Mouse (Mus musculus) kidney, postnatal 0 days (tissue): ENCODE measurements at regions not wholly inside any gene's neighbourhood (a gene's known extent, or its start where the extent isn't known, plus 50 kb on each side); places are given as distances from the start of the nearest gene placed in this dataset.

ENCODE experiments used
- ATAC-seq: fragments of 200-750 bp; cut with Nextera tagmentation; replicated peaks from 2 replicates; pipeline ENCODE4 v1.8.0; 2017; ENCODE audit warnings: low read depth, moderate number of reproducible peaks, moderate TSS enrichment, moderate library complexity; ENCODE audit not compliant: low FRiP score
- DNase-seq: peaks from one replicate; pipeline ENCODE4 v3.0.0-alpha.2; 2016; ENCODE audit warnings: low spot score
- H3K27ac ChIP-seq: fragments of 300-500 bp; sonication (generic); 2 replicates; pipeline ENCODE4 v1.5.1; 2014; ENCODE audit warnings: mild to moderate bottlenecking
- H3K27me3 ChIP-seq: fragments of 300-500 bp; sonication (generic); 2 replicates; pipeline ENCODE4 v1.6.1; 2014; ENCODE audit warnings: low read length, mixed read lengths; ENCODE audit not compliant: insufficient read depth
- H3K36me3 ChIP-seq: fragments of 300-500 bp; sonication (generic); 2 replicates; pipeline ENCODE4 v1.6.1; 2014; ENCODE audit warnings: low read length, mixed read lengths; ENCODE audit not compliant: insufficient read depth
- H3K4me1 ChIP-seq: fragments of 300-500 bp; sonication (generic); replicated peaks from 2 replicates; pipeline ENCODE4 v1.6.1; 2014; ENCODE audit warnings: antibody characterized with exemption, low read length, mixed read lengths; ENCODE audit not compliant: insufficient read depth
- H3K4me2 ChIP-seq: fragments of 300-500 bp; sonication (generic); 2 replicates; pipeline ENCODE4 v1.6.1; 2014; ENCODE audit warnings: mild to moderate bottlenecking, low read length, moderate library complexity, mixed read lengths
- H3K4me3 ChIP-seq: fragments of 300-500 bp; sonication (generic); replicated peaks from 2 replicates; pipeline ENCODE4 v1.5.1; 2014; ENCODE audit warnings: low read depth, low read length
- H3K9ac ChIP-seq: fragments of 300-500 bp; sonication (generic); 2 replicates; pipeline ENCODE4 v1.6.1; 2014; ENCODE audit warnings: low read depth, low read length
- H3K9me3 ChIP-seq: fragments of 300-500 bp; sonication (generic); replicated peaks from 2 replicates; pipeline ENCODE4 v1.6.1; 2016; ENCODE audit warnings: low read length, inconsistent platforms, mixed read lengths
- CTCF ChIP-seq: IDR thresholded peaks from 2 replicates; pipeline ENCODE4 v1.5.1; 2016; ENCODE audit warnings: antibody characterized with exemption, low read depth, mild to moderate bottlenecking, moderate library complexity
- WGBS: fragments of 180-500 bp; shearing (Covaris S2); extraction: QIAGEN DNeasy Blood & Tissue Kit; methylation state at CpG from one replicate; pipeline ENCODE4 v1.1.7; 2014; 5-methylcytosine and 5-hydroxymethylcytosine counted together

DNA sequence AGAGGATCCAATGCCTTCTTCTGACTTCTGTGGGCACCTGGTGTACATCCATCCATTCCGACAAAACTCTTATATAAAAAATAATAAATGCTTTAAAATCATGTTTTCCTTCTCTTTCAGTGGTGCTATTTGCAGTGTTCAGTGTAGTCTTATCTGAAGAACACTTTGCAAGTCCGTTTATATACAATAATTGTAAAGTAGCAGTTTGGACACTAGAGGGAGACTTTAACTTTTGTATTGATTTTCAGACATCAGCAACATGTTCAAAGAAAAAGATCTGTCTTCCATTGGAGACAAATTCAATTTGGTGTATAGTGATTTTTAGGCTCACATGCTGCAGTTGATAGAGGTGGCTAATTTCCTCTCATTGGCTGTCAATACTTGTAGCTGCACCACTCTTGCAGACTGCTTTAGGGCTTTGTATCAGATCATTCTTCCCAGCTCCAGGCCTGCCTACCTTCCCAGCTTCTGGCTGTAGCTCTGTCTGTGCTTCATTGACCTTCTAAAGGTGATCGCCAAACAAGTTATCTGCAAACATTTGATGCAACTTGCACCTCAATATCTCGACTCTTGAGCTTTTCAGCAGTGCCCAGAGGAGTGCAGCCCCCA is 74.8 kb upstream of the Sult1c1 start:
- Histone ChIP-seq H3K4me2 (no peak overlapping the region), H3K9me3 (no peaks in the 10 kb centered on the region), H3K9ac (no peak overlapping the region), H3K27ac (no peak overlapping the region), H3K27me3 (no peaks in the 10 kb centered on the region), H3K4me1 (no peaks in the 10 kb centered on the region), H3K36me3 (no peaks in the 10 kb centered on the region), H3K4me3 (no peak overlapping the region)
- WGBS = 31% methylated on average over 4 of the region's 4 CpGs
- DNase-seq = peak; percentile 75
- peak; percentile 70 for TF ChIP-seq CTCF
- no peak for ATAC-seq

DNA sequence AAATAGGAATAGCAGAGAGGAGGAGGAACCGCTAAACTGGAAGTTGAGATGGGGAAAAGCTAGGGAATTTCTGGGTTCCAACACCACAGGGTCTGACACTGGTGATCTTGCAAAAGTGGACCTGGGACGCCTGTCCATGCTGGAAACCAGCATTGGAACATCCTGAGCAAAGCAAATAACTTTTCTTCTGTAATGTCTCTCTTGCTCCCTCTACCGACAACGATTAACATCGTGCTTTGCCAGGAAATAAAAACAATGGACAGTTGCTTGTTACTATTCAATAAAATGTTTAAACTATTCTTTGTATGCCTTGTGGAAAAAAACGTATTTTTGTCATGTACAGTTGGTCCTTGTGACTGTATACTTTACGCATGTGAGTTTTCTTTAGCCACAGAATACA is 70.8 kb upstream of the Sult1c1 start:
- ATAC-seq = no peak
- 41% methylated on average over 7 of the region's 7 CpGs for WGBS
- Histone ChIP-seq H3K36me3 (no peaks in the 10 kb centered on the region), H3K27me3 (no peaks in the 10 kb centered on the region), H3K27ac (no peak overlapping the region), H3K9ac (no peak overlapping the region), H3K4me3 (no peak overlapping the region), H3K4me1 (no peaks in the 10 kb centered on the region), H3K9me3 (no peaks in the 10 kb centered on the region), H3K4me2 (no peak overlapping the region)
- DNase-seq = peak; percentile 58
- TF ChIP-seq CTCF = peak; percentile 69
